Mouse (Mus musculus): ENCODE data around the gene Ppp1r15b. TPM values are rescaled to one million over a fixed set of nuclear protein-coding genes. Genes with fewer than 3 reads are reported as not detected.

Ppp1r15b gene
- polyA plus RNA-seq, 1 experiment = 37.4 TPM

- no peaks in the 10 kb centered on the region for H3K4me1 ChIP-seq (ENCODE audit: control insufficient read depth, insufficient read depth, low read length)
- TF ChIP-seq POLR2A (IDR thresholded peaks at IDR 0.05; ENCODE audit: borderline replicate concordance, low read depth, low read length) = no peak
- no peak overlapping the region for H3K4me3 ChIP-seq (ENCODE audit: insufficient read depth, low read length)
- H3K27ac ChIP-seq (ENCODE audit: insufficient read depth, low read depth, low read length) = no peak overlapping the region
Measured at GRCm38 (mm10) chr1:133150556-133150955, 19.6 kb downstream of the Ppp1r15b start.

- TF ChIP-seq CTCF (IDR thresholded peaks at IDR 0.05; ENCODE audit: low read depth, low read length) = no peak
- no peak for TF ChIP-seq POLR2A (IDR thresholded peaks at IDR 0.05; ENCODE audit: borderline replicate concordance, low read depth, low read length)
Measured at GRCm38 (mm10) chr1:133152213-133152612, 21.3 kb downstream of the Ppp1r15b start.

GRCm38 (mm10) chr1:133155270-133155669 lies 24.3 kb downstream of the Ppp1r15b start:
- TF ChIP-seq POLR2A (IDR thresholded peaks at IDR 0.05; ENCODE audit: borderline replicate concordance, low read depth, low read length) = no peak
- no peak for TF ChIP-seq CTCF (IDR thresholded peaks at IDR 0.05; ENCODE audit: low read depth, low read length)
- H3K4me1 ChIP-seq (ENCODE audit: control insufficient read depth, insufficient read depth, low read length) = peaks cover 3% of the 10 kb centered on the region; the same call in 1 of the 2 replicates

More at GRCm38 (mm10) chr1:133152213-133152612, 21.3 kb downstream of the Ppp1r15b start:
- no peak overlapping the region for H3K27ac ChIP-seq (ENCODE audit: insufficient read depth, low read depth, low read length)
- H3K4me1 ChIP-seq (ENCODE audit: control insufficient read depth, insufficient read depth, low read length) = no peaks in the 10 kb centered on the region
- H3K4me3 ChIP-seq (ENCODE audit: insufficient read depth, low read length) = no peak overlapping the region

GRCm38 (mm10) chr1:133159128-133159564 lies 28.2 kb downstream of the Ppp1r15b start:
- TF ChIP-seq POLR2A (IDR thresholded peaks at IDR 0.05; ENCODE audit: borderline replicate concordance, low read depth, low read length) (no peak), CTCF (IDR thresholded peaks at IDR 0.05; ENCODE audit: low read depth, low read length) (no peak)
- Histone ChIP-seq H3K27ac (ENCODE audit: insufficient read depth, low read depth, low read length) (no peak overlapping the region), H3K4me3 (ENCODE audit: insufficient read depth, low read length) (no peak overlapping the region), H3K4me1 (ENCODE audit: control insufficient read depth, insufficient read depth, low read length) (peaks cover 5% of the 10 kb centered on the region; the same call in 1 of the 2 replicates)

More at GRCm38 (mm10) chr1:133155270-133155669, 24.3 kb downstream of the Ppp1r15b start:
- Histone ChIP-seq H3K27ac (ENCODE audit: insufficient read depth, low read depth, low read length) (no peak overlapping the region), H3K4me3 (ENCODE audit: insufficient read depth, low read length) (no peak overlapping the region)

GRCm38 (mm10) chr1:133161559-133161958 lies 30.6 kb downstream of the Ppp1r15b start:
- no peak overlapping the region for H3K27ac ChIP-seq (ENCODE audit: insufficient read depth, low read depth, low read length)
- H3K4me1 ChIP-seq (ENCODE audit: control insufficient read depth, insufficient read depth, low read length) = peaks cover 5% of the 10 kb centered on the region; the same call in 1 of the 2 replicates
- no peak overlapping the region for H3K4me3 ChIP-seq (ENCODE audit: insufficient read depth, low read length)
- no peak for TF ChIP-seq CTCF (IDR thresholded peaks at IDR 0.05; ENCODE audit: low read depth, low read length)
- no peak for TF ChIP-seq POLR2A (IDR thresholded peaks at IDR 0.05; ENCODE audit: borderline replicate concordance, low read depth, low read length)

GRCm38 (mm10) chr1:133162046-133162445 lies 31.1 kb downstream of the Ppp1r15b start:
- no peak overlapping the region for H3K4me3 ChIP-seq (ENCODE audit: insufficient read depth, low read length)
- H3K4me1 ChIP-seq (ENCODE audit: control insufficient read depth, insufficient read depth, low read length) = peaks cover 5% of the 10 kb centered on the region; the same call in 1 of the 2 replicates
- no peak overlapping the region for H3K27ac ChIP-seq (ENCODE audit: insufficient read depth, low read depth, low read length)
- TF ChIP-seq POLR2A (IDR thresholded peaks at IDR 0.05; ENCODE audit: borderline replicate concordance, low read depth, low read length) (no peak), CTCF (IDR thresholded peaks at IDR 0.05; ENCODE audit: low read depth, low read length) (no peak)

GRCm38 (mm10) chr1:133162981-133163380 lies 32.0 kb downstream of the Ppp1r15b start:
- Histone ChIP-seq H3K27ac (ENCODE audit: insufficient read depth, low read depth, low read length) (no peak overlapping the region), H3K4me1 (ENCODE audit: control insufficient read depth, insufficient read depth, low read length) (peaks cover 5% of the 10 kb centered on the region; the same call in 1 of the 2 replicates), H3K4me3 (ENCODE audit: insufficient read depth, low read length) (no peak overlapping the region)
- TF ChIP-seq POLR2A (IDR thresholded peaks at IDR 0.05; ENCODE audit: borderline replicate concordance, low read depth, low read length) (no peak), CTCF (IDR thresholded peaks at IDR 0.05; ENCODE audit: low read depth, low read length) (no peak)

- 0 out of 2 replicates have a peak, but pooled peaks cover 3% of the 10 kb centered on the region for H3K4me1 ChIP-seq (ENCODE audit: control insufficient read depth, insufficient read depth, low read length)
- H3K4me3 ChIP-seq (ENCODE audit: insufficient read depth, low read length) = peak within 1 kb of the TSS; percentile 38
- no peak within 1 kb of the TSS for H3K27ac ChIP-seq (ENCODE audit: insufficient read depth, low read depth, low read length)
- TF ChIP-seq POLR2A (IDR thresholded peaks at IDR 0.05; ENCODE audit: borderline replicate concordance, low read depth, low read length) (no peak), CTCF (IDR thresholded peaks at IDR 0.05; ENCODE audit: low read depth, low read length) (no peak)
Measured at GRCm38 (mm10) chr1:133163820-133164431, 33.0 kb downstream of the Ppp1r15b start, which contains the start of gene Plekha6. Gene Plekha6 (plus strand): TSS chr1:133164210.

- TF ChIP-seq POLR2A (IDR thresholded peaks at IDR 0.05; ENCODE audit: borderline replicate concordance, low read depth, low read length) (no peak), CTCF (IDR thresholded peaks at IDR 0.05; ENCODE audit: low read depth, low read length) (no peak)
- H3K27ac ChIP-seq (ENCODE audit: insufficient read depth, low read depth, low read length) = no peak overlapping the region
- 0 out of 2 replicates have a peak, but pooled peaks cover 3% of the 10 kb centered on the region for H3K4me1 ChIP-seq (ENCODE audit: control insufficient read depth, insufficient read depth, low read length)
- H3K4me3 ChIP-seq (ENCODE audit: insufficient read depth, low read length) = no peak overlapping the region
Measured at GRCm38 (mm10) chr1:133164591-133165011, 33.7 kb downstream of the Ppp1r15b start.

- TF ChIP-seq CTCF (IDR thresholded peaks at IDR 0.05; ENCODE audit: low read depth, low read length) (no peak), POLR2A (IDR thresholded peaks at IDR 0.05; ENCODE audit: borderline replicate concordance, low read depth, low read length) (no peak)
- Histone ChIP-seq H3K4me3 (ENCODE audit: insufficient read depth, low read length) (no peak overlapping the region), H3K27ac (ENCODE audit: insufficient read depth, low read depth, low read length) (no peak overlapping the region), H3K4me1 (ENCODE audit: control insufficient read depth, insufficient read depth, low read length) (0 out of 2 replicates have a peak, but pooled peaks cover 3% of the 10 kb centered on the region)
Measured at GRCm38 (mm10) chr1:133165111-133165510, 34.2 kb downstream of the Ppp1r15b start.
